ENCODE assay signal across 9 mouse cellular contexts in genomic region chr1:78907991-78908390, GRCm38 (mm10).
A peak's percentile ranks its signal among the peaks of the same experiment; 100 is the strongest.
DNase-seq lines count a peak whose midpoint lies in the region; ATAC-seq and TF ChIP-seq lines count a peak whose summit lies in the region.
"Had no signal": no experiment of that assay in that cellular context is flagged by ENCODE, and none has a peak within 500 bp of the region (broad histone marks: within the 10 kb centered on the region; RNA-seq: fewer than 3 reads in every experiment).

No protein-coding gene starts in this region.

- DNase-seq in heart, adult 2 months = no peak
- DNase-seq in adipocyte (ENCODE audit: low spot score) = peak; percentile 57
- DNase-seq in kidney, adult 11 months = peak; percentile 69
- DNase-seq in midbrain, embryonic 10.5 days (ENCODE audit: low spot score) = peak; percentile 11
- no peak for DNase-seq in frontal cortex, postnatal 25 days (ENCODE audit: low spot score in 2 of 2)
- DNase-seq: left cerebral cortex, postnatal 4 days had no signal

- no peak overlapping the region for H3K4me3 ChIP-seq in heart, embryonic 13.5 days
- no peak overlapping the region for H3K4me3 ChIP-seq in heart, adult 2 months
- H3K4me3 ChIP-seq in midbrain, embryonic 10.5 days = no peak overlapping the region
- H3K4me3 ChIP-seq in forebrain, embryonic 13.5 days = no peak overlapping the region

- no peaks in the 10 kb centered on the region for H3K9me3 ChIP-seq in heart, embryonic 13.5 days
- H3K9me3 ChIP-seq in midbrain, embryonic 10.5 days (replicated peaks) = no peaks in the 10 kb centered on the region
- H3K9me3 ChIP-seq in forebrain, embryonic 13.5 days (replicated peaks) = no peaks in the 10 kb centered on the region

- WGBS in heart, embryonic 13.5 days = 47% methylated on average over 5 of the region's 5 CpGs
- 44% methylated on average over 5 of the region's 5 CpGs for WGBS in heart, adult 2 months
- WGBS in midbrain, embryonic 10.5 days = 36% methylated on average over 5 of the region's 5 CpGs
- WGBS in forebrain, embryonic 13.5 days = 37% methylated on average over 5 of the region's 5 CpGs

- H3K79me2 ChIP-seq in heart, adult 2 months (replicated peaks; ENCODE audit: control insufficient read depth, insufficient read depth, low read length) = no peaks in the 10 kb centered on the region

- ATAC-seq in heart, embryonic 13.5 days (ENCODE audit: extremely low read depth, insufficient number of reproducible peaks, low FRiP score, low TSS enrichment) = no peak
- no peak for ATAC-seq in CD4-positive, CD25-positive, alpha-beta regulatory T cell, adult 4 months
- no peak for ATAC-seq in forebrain, embryonic 13.5 days

- TF ChIP-seq CTCF in heart, adult 2 months (IDR thresholded peaks at IDR 0.05) = no peak

- H3K4me2 ChIP-seq in heart, embryonic 13.5 days = no peak overlapping the region
- H3K4me2 ChIP-seq in forebrain, embryonic 13.5 days = no peak overlapping the region

- H3K9ac ChIP-seq in heart, embryonic 13.5 days = no peak overlapping the region
- no peak overlapping the region for H3K9ac ChIP-seq in heart, adult 2 months (ENCODE audit: low read depth, low read length)
- no peak overlapping the region for H3K9ac ChIP-seq in forebrain, embryonic 13.5 days

- H3K27ac ChIP-seq in heart, embryonic 13.5 days (replicated peaks) = peak overlapping the region; percentile 42; the same call in 1 of the 2 replicates
- no peak overlapping the region for H3K27ac ChIP-seq in heart, adult 2 months
- H3K27ac ChIP-seq in midbrain, embryonic 10.5 days (replicated peaks) = no peak overlapping the region
- H3K27ac ChIP-seq in forebrain, embryonic 13.5 days = no peak overlapping the region

- H3K4me1 ChIP-seq in heart, embryonic 13.5 days = peaks cover 4% of the 10 kb centered on the region; the same call in 1 of the 2 replicates
- no peaks in the 10 kb centered on the region; the same call in 1 of the 2 replicates for H3K4me1 ChIP-seq in heart, adult 2 months (ENCODE audit: control insufficient read depth, insufficient read depth, low read length)
- H3K4me1 ChIP-seq in midbrain, embryonic 10.5 days = peaks cover 18% of the 10 kb centered on the region
- H3K4me1 ChIP-seq in forebrain, embryonic 13.5 days = no peaks in the 10 kb centered on the region

- no peaks in the 10 kb centered on the region for H3K36me3 ChIP-seq in heart, embryonic 13.5 days
- H3K36me3 ChIP-seq in heart, adult 2 months (ENCODE audit: control insufficient read depth, insufficient read depth, low read length) = no peaks in the 10 kb centered on the region
- H3K36me3 ChIP-seq in midbrain, embryonic 10.5 days = no peaks in the 10 kb centered on the region
- H3K36me3 ChIP-seq in forebrain, embryonic 13.5 days (ENCODE audit: poor library complexity, severe bottlenecking) = no peaks in the 10 kb centered on the region

- TF ChIP-seq POLR2A in heart, adult 2 months (IDR thresholded peaks at IDR 0.05; ENCODE audit: insufficient read depth, low read depth, low read length) = no peak

- intact Hi-C loops in heart, adult 2 months (cut with DNase I) = no loop called here

- no peak for TF ChIP-seq EP300 in heart, adult 2 months (IDR thresholded peaks at IDR 0.05; ENCODE audit: insufficient read depth, low read depth, low read length)

- H3K27me3 ChIP-seq in heart, embryonic 13.5 days (replicated peaks) = no peaks in the 10 kb centered on the region
- no peaks in the 10 kb centered on the region for H3K27me3 ChIP-seq in heart, adult 2 months (ENCODE audit: control insufficient read depth, insufficient read depth, low read length)
- no peaks in the 10 kb centered on the region for H3K27me3 ChIP-seq in midbrain, embryonic 10.5 days (ENCODE audit: low read depth, poor library complexity, severe bottlenecking)
- H3K27me3 ChIP-seq in forebrain, embryonic 13.5 days = no peaks in the 10 kb centered on the region

Comparison
In these comparisons a context has a peak if more than half of its experiments do, and no peak if none do; other contexts are left out.
1. DNase-seq: peak in adipocyte (single experiment), kidney, adult 11 months (single experiment) and midbrain, embryonic 10.5 days (single experiment); none in heart, adult 2 months (0 of 2) and frontal cortex, postnatal 25 days (0 of 2).